Mouse (Mus musculus): ENCODE data around the gene Recql5.

Gene Recql5

DNA sequence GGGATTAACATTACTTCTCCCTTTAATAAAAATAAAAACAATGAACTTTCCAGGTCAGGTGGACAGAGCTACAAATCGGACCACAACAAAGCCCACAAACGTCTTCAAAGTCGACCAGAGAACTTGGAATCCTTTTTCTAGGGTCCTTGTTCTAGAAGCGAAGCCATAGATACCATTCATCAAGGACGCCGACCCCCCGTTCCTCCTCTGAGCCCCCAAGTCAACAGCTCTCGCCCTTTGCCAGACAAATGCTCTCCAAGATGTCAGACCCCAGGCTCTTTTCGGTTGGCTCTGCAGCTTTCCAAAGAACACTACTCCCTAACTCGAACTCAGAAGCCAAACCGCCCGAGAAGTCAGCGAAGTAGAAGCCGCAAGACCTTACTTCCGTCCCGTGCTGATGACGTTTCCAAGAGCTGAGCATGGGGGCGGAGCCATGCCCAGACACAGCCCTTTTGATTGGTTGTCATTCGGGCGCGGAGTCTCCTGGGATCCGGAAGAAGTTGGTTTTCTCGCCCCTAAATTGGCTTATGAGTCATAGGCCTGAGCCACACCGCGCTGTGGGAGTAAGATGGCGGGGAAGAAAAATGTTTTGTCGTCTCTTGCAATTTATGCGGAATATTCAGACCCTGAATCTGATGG, at the start of gene Recql5, which contains the start of gene Sap30bp:
Recql5 (minus strand) TSS at position 370 of the 639 bp plus-strand sequence.
Sap30bp (plus strand) TSS at position 175 of the 639 bp plus-strand sequence.
- DNase-seq = peak; percentile 98

DNA sequence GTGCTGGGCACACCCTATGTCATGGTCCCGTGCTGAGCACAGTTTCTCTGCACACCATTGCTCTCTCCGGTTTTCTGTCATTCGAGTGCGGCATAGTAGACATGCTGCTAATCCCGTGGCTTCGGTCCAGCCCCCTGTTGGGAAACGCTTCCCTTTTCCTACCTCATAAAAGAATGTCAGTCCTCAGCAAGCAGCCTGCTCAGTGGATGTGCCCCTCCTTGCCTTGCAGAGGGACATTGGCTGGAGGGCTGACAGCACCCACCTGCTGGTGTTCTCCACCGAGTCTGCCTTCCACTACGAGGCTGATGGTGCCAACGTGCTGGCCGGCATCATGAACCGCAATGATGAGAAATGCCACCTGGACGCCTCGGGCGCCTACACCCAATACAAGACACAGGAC, 49.2 kb upstream of the Recql5 start:
- no peak for DNase-seq

DNA sequence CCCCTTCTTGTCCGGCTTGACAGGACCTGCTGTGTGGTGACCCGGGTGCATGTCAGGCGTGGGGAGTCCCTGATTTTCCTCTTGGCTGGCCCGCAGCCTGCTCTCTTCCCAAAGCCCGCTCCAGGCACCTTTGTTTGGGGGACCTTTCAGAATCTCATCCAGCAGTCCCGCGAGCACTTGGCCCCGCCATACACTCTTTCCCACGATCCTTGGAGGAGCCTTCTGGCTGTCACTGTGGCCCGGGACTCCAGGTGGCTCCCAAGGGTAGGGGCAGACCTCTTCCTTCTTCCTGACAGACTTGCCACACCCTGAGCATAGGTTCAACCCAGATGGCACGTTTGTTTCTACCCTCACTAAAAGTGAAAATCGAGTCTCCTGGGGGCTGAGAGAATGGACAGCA, 42.3 kb upstream of the Recql5 start:
- no peak for DNase-seq

GRCm38 (mm10) chr11:115975083-115975420, 41.8 kb upstream of the Recql5 start:
- no peak for DNase-seq

DNA sequence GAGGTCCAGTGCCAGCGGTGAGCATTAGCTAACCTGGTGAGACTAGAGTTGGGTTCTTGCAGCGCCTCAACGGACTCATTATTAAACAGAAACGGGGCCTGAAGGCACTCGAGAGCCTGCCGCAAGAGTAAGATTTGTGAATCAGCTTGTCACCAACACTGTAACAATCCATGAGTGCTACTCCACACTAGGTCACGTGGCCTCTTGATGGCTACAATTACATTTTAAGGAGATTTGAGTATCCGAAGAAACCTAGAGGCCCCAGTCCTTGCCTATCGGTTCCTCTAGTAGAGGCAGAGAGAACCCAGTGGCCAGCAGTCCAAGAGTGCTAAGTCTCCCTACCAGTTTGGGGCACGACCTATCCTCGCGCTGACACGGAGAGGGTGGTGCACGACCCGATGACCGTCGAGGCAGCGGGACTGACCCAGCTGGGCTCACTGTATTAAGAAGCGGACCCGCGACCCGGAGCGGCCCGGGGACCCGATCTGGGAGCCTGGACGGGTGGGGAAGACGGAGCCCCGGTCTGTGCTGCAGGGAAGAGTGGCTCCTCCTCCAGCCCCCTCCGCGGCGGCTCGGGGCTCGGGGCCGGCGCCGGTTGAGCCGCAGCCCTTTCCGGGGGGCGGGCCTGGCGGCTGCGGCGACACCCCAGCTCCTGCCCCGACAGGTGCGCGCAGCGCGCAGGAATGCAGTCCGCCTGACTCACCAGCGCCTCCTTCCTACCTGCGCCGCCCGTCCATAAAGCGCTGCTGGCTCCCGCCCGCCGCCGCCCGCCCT, 41.2 kb upstream of the Recql5 start, which contains the start of gene Itgb4:
Itgb4 (plus strand) TSS at position 401 of the 774 bp plus-strand sequence.
- no peak for DNase-seq

GRCm38 (mm10) chr11:115971016-115971415, 37.7 kb upstream of the Recql5 start:
- DNase-seq = no peak

DNA sequence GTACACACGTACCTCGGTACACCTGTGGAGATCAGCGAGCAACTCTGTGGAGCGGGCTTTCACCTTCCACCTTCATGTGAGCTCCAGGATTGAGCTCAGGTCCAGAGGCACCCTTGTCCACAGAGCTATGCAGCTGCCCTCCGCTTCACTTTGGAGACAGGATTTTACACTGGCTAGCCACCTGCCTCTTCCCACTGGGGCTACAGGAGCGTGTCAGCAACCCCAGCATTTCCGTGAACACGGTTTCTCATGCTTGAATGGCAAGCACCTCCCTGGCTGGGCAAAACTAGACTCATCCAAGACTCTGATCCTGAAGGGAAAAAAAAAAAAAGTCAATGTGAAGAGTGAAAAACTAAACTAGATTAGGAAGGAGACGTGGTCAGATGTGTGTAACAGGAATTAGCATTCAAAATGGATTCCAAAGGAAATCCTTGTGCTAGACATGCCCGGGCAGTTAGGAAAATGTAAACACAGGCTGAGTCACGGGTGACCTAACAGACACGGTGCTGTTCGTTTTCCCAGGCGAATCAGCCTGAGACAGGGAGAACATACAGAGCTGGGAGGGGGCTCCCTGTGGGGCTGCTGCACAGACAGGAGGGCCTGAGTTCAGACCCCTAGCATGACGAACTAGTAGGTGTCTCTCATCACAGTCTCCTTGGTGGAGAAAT, 36.9 kb upstream of the Recql5 start:
- no peak for DNase-seq

DNA sequence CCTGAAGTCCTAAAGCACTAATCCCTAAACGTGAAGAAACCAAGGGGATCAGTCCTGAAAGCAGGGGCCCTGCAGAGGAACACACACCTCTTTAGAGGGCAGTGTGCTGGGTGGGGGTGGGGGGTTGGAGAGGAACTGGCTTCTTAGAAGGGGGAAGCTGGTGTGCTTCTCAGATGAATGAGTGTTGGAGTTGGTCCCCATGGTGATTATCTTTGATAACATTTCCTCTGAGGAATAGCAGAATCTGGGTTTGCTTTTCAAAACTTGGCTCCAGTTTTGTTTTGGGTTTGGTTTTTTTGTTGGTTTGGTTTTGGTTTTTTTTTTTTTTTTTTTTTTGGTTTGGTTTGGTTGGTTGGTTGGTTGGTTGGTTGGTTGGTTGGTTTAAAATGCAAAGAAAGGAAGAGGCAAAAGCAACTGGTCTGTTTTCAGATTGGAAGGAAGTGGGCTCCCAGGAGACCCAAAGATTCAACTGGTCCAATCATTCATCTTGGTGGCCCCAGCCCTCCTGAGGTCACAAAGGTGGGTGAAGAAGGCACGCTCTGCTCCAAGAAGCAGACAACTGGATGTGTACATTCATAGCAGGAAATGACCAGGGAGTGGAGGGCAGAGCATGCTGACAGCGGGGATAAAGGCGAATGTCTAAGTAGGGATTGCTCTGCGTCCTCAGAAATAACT, 35.6 kb upstream of the Recql5 start:
- no peak for DNase-seq

- DNase-seq = no peak
Observed at GRCm38 (mm10) chr11:115964977-115965604, 31.8 kb upstream of the Recql5 start.

DNA sequence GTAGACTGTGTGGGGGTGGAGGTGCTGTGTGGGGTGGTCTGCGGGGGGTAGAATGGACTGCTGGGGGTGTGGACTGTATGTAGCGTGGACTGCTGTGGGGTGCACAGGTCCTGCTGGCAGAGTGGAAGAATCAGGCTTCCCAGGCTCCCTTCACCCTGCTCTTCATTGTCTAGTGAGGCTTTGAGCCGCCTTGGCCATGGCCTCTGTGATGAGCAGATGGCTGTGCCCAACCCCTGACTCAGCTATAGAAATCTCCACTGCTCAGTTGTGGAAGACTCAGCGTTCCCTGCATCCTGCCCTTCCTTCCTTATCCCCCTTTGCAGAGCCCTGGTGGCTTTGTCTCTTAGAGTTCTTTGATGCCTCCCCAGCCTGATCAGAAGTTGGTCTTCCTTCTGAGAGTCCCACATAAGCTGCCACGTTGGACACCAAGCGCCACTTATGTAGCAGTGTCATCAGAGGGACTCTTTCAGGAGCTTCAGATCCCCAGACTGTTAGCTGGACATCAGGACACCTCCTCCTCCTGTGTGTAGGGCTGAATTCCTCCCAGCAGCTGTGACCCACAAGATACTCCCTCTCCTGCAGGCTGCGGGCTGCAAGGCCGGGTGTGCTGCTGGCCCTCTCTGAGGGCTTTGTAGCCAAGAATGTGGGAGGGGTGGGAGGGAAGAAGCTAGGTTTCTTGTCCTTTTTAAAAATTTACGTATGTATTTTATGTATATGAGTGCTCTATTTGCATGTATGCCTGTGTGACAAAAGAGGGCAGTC, 29.6 kb upstream of the Recql5 start:
- no peak for DNase-seq

- no peak for DNase-seq
Observed at GRCm38 (mm10) chr11:115959018-115959417, 25.7 kb upstream of the Recql5 start.

GRCm38 (mm10) chr11:115957971-115958370, 24.7 kb upstream of the Recql5 start:
- no peak for DNase-seq

DNA sequence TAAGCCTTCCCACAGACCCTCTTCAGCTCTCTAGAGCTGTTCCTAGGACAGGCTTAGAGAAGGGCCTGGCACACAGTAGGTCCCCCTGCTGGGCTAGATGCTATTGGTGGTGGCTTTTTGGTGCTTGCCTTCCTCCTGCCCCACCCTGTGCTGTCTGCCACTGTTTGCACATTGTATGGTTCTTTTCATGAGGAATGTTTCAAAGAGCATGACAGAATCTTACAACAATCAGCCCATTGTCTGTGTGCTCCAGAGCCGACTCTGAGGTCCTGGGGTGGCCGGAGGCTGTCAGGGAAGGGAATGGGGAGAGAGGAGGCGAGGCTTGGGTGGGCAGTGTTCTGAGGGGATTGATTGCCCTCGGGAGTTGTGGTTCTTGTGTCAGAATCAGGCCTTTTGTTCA, 23.2 kb upstream of the Recql5 start:
- peak; percentile 58 for DNase-seq

- peak; percentile 40 for DNase-seq
Observed at GRCm38 (mm10) chr11:115955195-115955858, 22.1 kb upstream of the Recql5 start.

- DNase-seq = no peak
Observed at GRCm38 (mm10) chr11:115954712-115955111, 21.4 kb upstream of the Recql5 start.

DNA sequence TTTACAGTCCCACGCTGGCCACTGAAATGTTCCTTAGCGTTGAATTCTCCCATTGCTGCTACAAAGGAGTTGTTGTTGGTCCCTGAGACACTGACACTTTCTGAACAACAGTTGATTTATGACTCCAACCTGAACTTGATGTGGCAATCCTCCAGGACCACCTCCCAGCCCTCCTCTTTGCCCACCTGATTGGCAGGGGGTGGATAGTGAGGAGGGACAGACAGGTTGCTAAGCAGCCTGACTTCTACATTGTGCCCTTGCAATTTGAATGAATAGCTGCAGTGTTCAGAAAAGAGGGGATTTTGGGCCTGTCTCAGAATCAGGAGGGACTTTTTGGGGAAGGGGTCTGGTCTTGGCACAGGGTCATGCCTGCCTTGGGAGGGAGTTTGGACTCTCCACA, 17.4 kb upstream of the Recql5 start:
- DNase-seq = no peak

- no peak for DNase-seq
Observed at GRCm38 (mm10) chr11:115948316-115948715, 15.0 kb upstream of the Recql5 start.

DNA sequence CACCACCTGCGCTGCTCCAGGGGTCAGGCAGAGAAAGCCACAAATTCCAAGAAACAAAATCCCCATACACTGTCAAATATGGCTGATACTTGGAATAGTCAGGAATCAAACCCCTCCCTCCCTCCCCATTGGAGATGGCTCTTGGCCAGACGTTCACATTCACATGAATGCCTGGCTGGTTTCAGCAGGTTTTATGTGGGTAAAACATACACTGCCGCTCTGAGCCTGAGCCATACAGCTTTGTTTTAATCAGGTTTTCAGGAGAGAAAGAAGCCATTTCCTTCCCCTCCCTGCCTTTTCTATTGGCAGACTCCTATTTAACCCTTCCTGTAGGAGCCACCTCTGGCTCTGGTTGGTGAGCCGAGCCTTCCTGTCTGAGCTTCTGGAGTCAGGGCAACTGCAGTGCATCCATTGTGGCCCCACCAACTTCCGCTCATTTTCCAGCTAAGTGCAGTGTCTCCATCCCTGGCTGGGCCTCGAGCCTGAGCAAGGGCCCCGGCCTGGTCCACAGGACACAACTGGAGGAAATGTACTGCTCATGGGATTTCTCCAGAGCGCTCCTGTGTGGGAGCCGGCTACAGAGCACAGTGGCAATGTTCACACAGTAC, 13.0 kb upstream of the Recql5 start:
- no peak for DNase-seq

DNA sequence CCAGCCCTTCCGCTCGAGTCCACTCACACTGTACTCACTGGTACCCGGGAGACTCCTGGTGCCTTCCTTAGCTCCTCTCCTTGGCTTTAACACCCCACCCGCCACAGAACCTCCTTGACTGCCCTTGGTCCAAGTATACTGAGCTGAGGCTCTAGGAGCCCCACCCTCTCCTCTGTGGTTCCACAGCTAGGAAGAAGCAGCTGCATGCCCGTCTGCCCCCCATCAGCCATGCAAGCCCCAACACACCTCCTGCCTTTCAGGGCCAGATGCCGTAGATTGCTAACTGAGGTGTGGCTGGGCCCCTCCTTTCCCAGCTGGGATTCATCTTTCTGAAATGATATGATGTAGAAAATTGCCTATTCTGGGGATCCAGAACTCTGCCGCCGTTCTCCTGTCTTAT, 12.0 kb upstream of the Recql5 start:
- DNase-seq = no peak

GRCm38 (mm10) chr11:115941980-115942379, 8.7 kb upstream of the Recql5 start:
- DNase-seq = no peak
